Mouse (Mus musculus) heart, adult 2 months (tissue): ENCODE data around the gene Lct.

Source experiments
- CTCF ChIP-seq: fragments of 200-600 bp; IDR thresholded peaks from 2 replicates; pipeline ENCODE4 v1.8.1; 2022; ENCODE audit warnings: antibody characterized with exemption, mild to moderate bottlenecking, moderate library complexity
- POLR2A ChIP-seq: fragments of 200-500 bp; IDR thresholded peaks from 2 replicates; pipeline ENCODE4 v1.6.1; 2011; ENCODE audit warnings: mild to moderate bottlenecking, low read depth, low read length, control low read depth; ENCODE audit not compliant: insufficient read depth

- TF ChIP-seq CTCF (no peak), POLR2A (no peak)
Observed at GRCm38 (mm10) chr1:128358276-128358675, 30.2 kb upstream of the Lct start.
